Mouse (Mus musculus) thymus, adult 2 months (tissue): Measurements from ENCODE around the gene Plekhh3. TPM values are rescaled to one million over a fixed set of nuclear protein-coding genes. Genes with fewer than 3 reads are reported as not detected.
A peak's percentile ranks its signal among the peaks of the same experiment; 100 is the strongest.

Experiments
- DNase-seq: peaks from one replicate; pipeline ENCODE4 v3.0.0; 2021
- H3K27ac ChIP-seq: fragments of 200-500 bp; 2 replicates; pipeline ENCODE4 v1.5.1; 2012; ENCODE audit warnings: low read length, control low read depth; ENCODE audit not compliant: control insufficient read depth, insufficient read depth
- H3K27me3 ChIP-seq: fragments of 200-500 bp; 2 replicates; pipeline ENCODE4 v1.6.1; 2012; ENCODE audit warnings: mild to moderate bottlenecking, low read length, moderate library complexity, mixed read lengths; ENCODE audit not compliant: control insufficient read depth, insufficient read depth
- H3K36me3 ChIP-seq: fragments of 200-500 bp; 2 replicates; pipeline ENCODE4 v1.6.1; 2012; ENCODE audit warnings: mild to moderate bottlenecking, low read length, moderate library complexity; ENCODE audit not compliant: control insufficient read depth, insufficient read depth
- H3K4me1 ChIP-seq: fragments of 200-500 bp; replicated peaks from 2 replicates; pipeline ENCODE4 v1.6.1; 2012; ENCODE audit warnings: low read length; ENCODE audit not compliant: control insufficient read depth, insufficient read depth
- H3K4me3 ChIP-seq: fragments of 200-500 bp; 2 replicates; pipeline ENCODE4 v1.5.1; 2012; ENCODE audit warnings: mild to moderate bottlenecking, low read length, control low read depth, moderate library complexity; ENCODE audit not compliant: control insufficient read depth, insufficient read depth
- CTCF ChIP-seq: fragments of 200-500 bp; IDR thresholded peaks from 2 replicates; pipeline ENCODE4 v1.5.1; 2012; ENCODE audit warnings: mild to moderate bottlenecking, control low read depth, low read length, moderate library complexity, borderline replicate concordance; ENCODE audit not compliant: control insufficient read depth, poor library complexity, insufficient read depth; ENCODE audit errors: extremely low read depth
- POLR2A ChIP-seq: fragments of 200-500 bp; IDR thresholded peaks from 2 replicates; pipeline ENCODE4 v1.6.1; 2012; ENCODE audit warnings: mild to moderate bottlenecking, low read length, control low read depth, moderate library complexity; ENCODE audit not compliant: control insufficient read depth, poor library complexity, insufficient read depth; ENCODE audit errors: extremely low read depth
- WGBS: fragments of 180-500 bp; shearing (Covaris S2); methylation state at CpG from one replicate; pipeline ENCODE4 v1.1.7; 2018; 5-methylcytosine and 5-hydroxymethylcytosine counted together
- polyA plus RNA-seq: library from polyadenylated mRNA; depleted of rRNA; stranded (reverse); fragments of >200 nt; gene quantifications from 2 replicates; pipeline ENCODE4 v1.2.3, GENCODE M21; 2012

Gene Plekhh3
- polyA plus RNA-seq, 1 experiment, result 11.9 TPM

DNA sequence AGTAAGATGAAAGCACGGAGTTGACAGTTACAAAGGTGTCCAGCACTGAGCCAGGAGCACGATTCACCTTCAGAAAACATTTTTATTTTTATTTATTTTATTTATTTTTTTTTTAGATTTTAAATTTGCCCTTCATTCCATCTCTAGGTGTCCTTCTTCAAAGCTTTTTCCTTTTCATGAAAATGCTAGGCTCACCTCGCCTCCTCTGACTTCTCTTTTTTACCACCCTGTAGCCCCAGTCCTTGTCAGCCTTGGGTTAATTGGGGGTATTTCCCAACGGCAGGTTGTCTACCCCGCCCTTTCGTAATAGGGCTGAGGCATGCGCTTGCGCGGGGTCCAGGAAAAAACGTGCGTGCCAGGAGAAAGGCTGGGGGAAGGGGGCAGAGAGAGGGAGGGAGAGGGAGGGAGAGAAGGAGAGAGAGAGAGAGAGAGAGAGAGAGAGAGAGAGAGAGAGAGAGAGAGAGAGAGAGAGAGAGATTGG is 4.5 kb upstream of the Plekhh3 start:
- Histone ChIP-seq H3K36me3 (no peaks in the 10 kb centered on the region), H3K27me3 (peaks cover 22% of the 10 kb centered on the region), H3K4me3 (no peak overlapping the region), H3K27ac (no peak overlapping the region), H3K4me1 (peaks cover 28% of the 10 kb centered on the region)
- DNase-seq, result no peak
- 4% methylated on average over 11 of the region's 11 CpGs for WGBS
- TF ChIP-seq POLR2A (no peak), CTCF (no peak)

DNA sequence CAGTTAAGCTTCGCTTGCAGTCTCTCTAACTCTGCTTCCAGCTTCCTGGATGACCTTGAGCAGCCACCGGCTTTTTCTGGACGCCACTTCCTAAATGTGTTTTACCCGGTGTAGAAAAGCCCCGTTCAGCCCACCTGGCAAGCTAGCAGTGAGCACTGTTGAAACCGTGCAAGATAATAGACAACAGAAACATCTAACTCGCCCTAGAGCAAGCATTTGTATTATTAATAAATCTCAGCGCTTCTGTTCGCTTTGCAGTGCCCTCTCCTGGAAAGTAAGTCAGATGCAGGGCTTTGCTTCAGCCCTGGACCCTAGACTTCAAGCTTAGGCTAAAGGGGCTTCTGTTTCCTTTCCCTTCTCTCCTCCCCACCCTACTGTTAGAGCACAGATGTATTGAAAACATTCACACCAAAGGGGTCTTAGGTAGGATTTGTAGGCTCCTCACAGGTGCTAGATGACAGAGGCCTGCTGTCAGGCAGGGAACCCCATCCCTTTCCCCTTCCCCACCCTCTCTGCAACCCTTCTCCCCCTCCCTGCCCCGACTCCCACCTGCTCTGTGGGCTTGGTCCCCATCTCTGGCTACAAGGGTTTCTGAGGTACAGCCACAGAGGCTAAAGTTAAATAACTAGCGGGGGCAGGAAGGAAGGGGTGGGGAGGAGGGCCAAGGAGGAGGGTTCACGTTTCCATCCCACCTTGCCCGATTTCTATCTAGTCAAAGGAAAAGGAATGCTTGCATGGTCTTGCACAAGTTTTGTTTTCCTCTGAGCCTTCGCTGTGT is 3.9 kb upstream of the Plekhh3 start, which contains the start of gene Ccr10:
TSS of gene Ccr10 (minus strand) at position 593 of the 778 bp plus-strand sequence.
- H3K27ac ChIP-seq, result no peak within 1 kb of the TSS
- TF ChIP-seq POLR2A, result no peak
- no peak for TF ChIP-seq CTCF
- no peak within 1 kb of the TSS for H3K4me3 ChIP-seq
- DNase-seq, result no peak
- H3K36me3 ChIP-seq, result no peaks in the 10 kb centered on the region
- H3K4me1 ChIP-seq, result peaks cover 28% of the 10 kb centered on the region
- 15% methylated on average over 14 of the region's 14 CpGs for WGBS
- peaks cover 28% of the 10 kb centered on the region for H3K27me3 ChIP-seq

DNA sequence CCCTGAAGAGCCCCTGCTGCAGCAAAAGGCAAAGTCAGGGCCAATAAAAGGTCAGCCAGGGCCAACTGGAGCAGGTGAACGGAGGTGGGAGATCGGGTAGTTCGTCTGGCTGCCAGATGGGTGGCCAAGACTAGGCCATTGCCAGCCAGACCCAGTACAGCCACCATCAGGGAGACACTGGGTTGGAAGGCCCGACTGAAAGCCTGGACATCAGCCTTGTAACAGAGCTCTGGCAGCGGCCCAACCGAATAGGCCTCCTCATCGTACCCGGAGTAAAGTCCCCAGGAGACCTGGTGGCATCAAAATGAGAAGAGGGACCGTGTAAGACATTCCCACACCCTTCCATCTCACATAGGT is 3.2 kb upstream of the Plekhh3 start:
- Histone ChIP-seq H3K27me3 (peaks cover 28% of the 10 kb centered on the region), H3K36me3 (no peaks in the 10 kb centered on the region), H3K27ac (no peak overlapping the region), H3K4me1 (peaks cover 28% of the 10 kb centered on the region), H3K4me3 (no peak overlapping the region)
- 44% methylated on average over 9 of the region's 9 CpGs for WGBS
- no peak for DNase-seq
- TF ChIP-seq POLR2A (no peak), CTCF (no peak)

DNA sequence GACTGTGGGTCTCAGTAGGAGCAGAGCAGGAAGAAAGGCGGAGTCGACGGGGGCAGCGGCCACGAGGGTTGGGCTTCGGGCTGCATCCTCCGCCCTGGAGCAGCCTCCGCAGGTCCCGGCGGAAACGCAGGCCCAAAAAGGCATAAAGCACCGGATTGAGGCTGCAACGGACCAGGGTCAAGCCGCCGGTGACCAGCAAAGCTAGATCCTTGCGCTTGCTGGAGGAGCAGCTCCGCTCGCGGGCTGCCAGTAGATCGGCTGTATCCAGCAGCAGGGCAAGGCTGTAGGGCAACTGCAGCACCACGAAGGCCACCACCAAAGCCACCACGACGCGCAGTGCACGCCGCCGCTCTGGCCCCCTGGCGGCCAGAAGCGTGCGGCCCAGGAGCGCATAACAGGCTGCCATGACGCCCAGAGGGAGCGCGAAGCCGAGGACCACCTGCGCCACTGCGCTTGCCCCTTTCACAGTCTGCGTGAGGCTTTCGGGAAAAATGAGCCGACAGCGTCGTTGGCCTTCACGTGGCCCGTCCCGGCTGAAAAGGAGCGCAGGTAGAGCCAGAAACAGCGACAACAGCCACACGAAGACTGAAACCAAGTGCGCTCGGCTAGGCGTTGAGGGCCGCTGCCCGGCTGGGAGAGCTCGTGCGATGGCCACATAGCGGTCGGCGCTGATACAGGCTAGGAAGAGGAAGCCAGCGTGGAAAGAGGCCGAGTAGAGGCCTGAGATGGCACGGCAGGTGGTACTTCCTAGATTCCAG is 2.7 kb upstream of the Plekhh3 start:
- peaks cover 28% of the 10 kb centered on the region for H3K27me3 ChIP-seq
- TF ChIP-seq CTCF (peak; percentile 99), POLR2A (no peak)
- H3K4me3 ChIP-seq, result peak overlapping the region; percentile 43
- no peak overlapping the region for H3K27ac ChIP-seq
- DNase-seq, result peak; percentile 78
- 3% methylated on average over 61 of the region's 61 CpGs for WGBS
- H3K36me3 ChIP-seq, result no peaks in the 10 kb centered on the region
- peaks cover 28% of the 10 kb centered on the region for H3K4me1 ChIP-seq

DNA sequence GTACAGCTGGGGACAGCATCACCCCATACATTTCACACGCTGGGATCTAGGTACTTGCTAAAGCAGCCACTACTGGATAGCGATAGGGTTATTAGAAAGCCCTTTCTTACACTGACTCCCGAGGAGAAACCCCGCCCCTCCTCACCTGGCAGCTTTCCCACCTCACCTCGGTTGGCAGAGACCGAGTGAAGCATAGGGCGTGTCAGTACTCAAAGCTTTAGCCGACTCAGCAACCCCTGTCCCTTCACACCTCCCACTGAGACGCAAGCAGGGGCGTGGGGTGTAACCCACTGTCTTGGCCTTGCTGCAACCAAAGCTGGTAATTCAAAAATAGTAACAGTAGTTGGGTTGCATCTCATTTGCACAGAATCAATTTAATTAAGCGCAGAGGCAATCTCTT is 2.0 kb upstream of the Plekhh3 start:
- DNase-seq, result no peak
- no peak overlapping the region for H3K27ac ChIP-seq
- WGBS, result 20% methylated on average over 11 of the region's 11 CpGs
- no peak for TF ChIP-seq CTCF
- no peak for TF ChIP-seq POLR2A
- peaks cover 30% of the 10 kb centered on the region for H3K27me3 ChIP-seq
- no peak overlapping the region for H3K4me3 ChIP-seq
- peaks cover 28% of the 10 kb centered on the region for H3K4me1 ChIP-seq
- no peaks in the 10 kb centered on the region for H3K36me3 ChIP-seq

DNA sequence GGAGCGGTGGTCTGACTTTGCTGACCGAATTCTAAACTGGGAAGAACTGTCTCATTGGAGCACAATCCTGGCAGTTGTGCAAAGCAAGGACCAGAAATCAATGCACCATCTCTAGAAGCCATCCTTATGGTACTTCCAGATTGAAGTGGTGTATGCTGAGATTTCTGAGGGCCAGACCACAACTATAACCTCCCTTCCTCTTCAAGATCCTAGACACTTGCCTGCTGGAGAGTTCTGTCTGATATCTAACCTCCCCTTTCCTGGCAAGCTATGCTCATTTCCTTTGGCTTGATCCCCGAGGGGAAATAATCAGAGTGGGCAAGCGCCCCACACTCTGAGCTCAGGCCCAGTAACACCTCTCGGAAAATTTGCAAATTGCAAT is 1.3 kb upstream of the Plekhh3 start:
- H3K4me1 ChIP-seq, result peaks cover 28% of the 10 kb centered on the region
- no peak for DNase-seq
- 5% methylated on average over 5 of the region's 5 CpGs for WGBS
- no peaks in the 10 kb centered on the region for H3K36me3 ChIP-seq
- no peak overlapping the region for H3K27ac ChIP-seq
- TF ChIP-seq POLR2A (no peak), CTCF (no peak)
- H3K27me3 ChIP-seq, result peaks cover 35% of the 10 kb centered on the region
- H3K4me3 ChIP-seq, result peak overlapping the region; percentile 22; the same call in 1 of the 2 replicates
